Mouse (Mus musculus) embryonic facial prominence, embryonic 15.5 days (tissue): ENCODE measurements around the gene Mum1l1. TPM values are rescaled to one million over a fixed set of nuclear protein-coding genes. Genes with fewer than 3 reads are reported as not detected.
A peak's percentile ranks its signal among the peaks of the same experiment; 100 is the strongest.

ENCODE experiments used
- ATAC-seq: fragments of 200-750 bp; cut with Nextera tagmentation; 2 replicates; pipeline ENCODE4 v1.8.0; 2017; ENCODE audit warnings: low read depth, moderate TSS enrichment; ENCODE audit not compliant: insufficient number of reproducible peaks, low FRiP score, low TSS enrichment
- H3K27ac ChIP-seq: fragments of 300-500 bp; sonication (generic); replicated peaks from 2 replicates; pipeline ENCODE4 v1.5.1; 2015; ENCODE audit warnings: mild to moderate bottlenecking, inconsistent platforms
- H3K27me3 ChIP-seq: fragments of 300-500 bp; sonication (generic); 2 replicates; pipeline ENCODE4 v1.6.1; 2015; ENCODE audit warnings: inconsistent platforms
- H3K36me3 ChIP-seq: fragments of 300-500 bp; sonication (generic); 2 replicates; pipeline ENCODE4 v1.6.1; 2015; ENCODE audit warnings: mild to moderate bottlenecking, inconsistent platforms
- H3K4me1 ChIP-seq: fragments of 300-500 bp; sonication (generic); 2 replicates; pipeline ENCODE4 v1.6.1; 2015; ENCODE audit warnings: inconsistent platforms
- H3K4me2 ChIP-seq: fragments of 300-500 bp; sonication (generic); replicated peaks from 2 replicates; pipeline ENCODE4 v1.6.1; 2015; ENCODE audit warnings: mild to moderate bottlenecking, inconsistent platforms
- H3K4me3 ChIP-seq: fragments of 300-500 bp; sonication (generic); replicated peaks from 2 replicates; pipeline ENCODE4 v1.5.1; 2015; ENCODE audit warnings: mild to moderate bottlenecking, inconsistent platforms
- H3K9ac ChIP-seq: fragments of 300-500 bp; sonication (generic); 2 replicates; pipeline ENCODE4 v1.6.1; 2015; ENCODE audit warnings: inconsistent platforms
- H3K9me3 ChIP-seq: fragments of 300-500 bp; sonication (generic); replicated peaks from 2 replicates; pipeline ENCODE4 v1.6.1; 2016; ENCODE audit warnings: inconsistent platforms
- WGBS: fragments of 180-500 bp; shearing (Covaris S2); methylation state at CpG from one replicate; pipeline ENCODE4 v1.1.7; 2015; 5-methylcytosine and 5-hydroxymethylcytosine counted together
- polyA plus RNA-seq: library from polyadenylated mRNA; unstranded; fragments of >200 nt; fragmentation: Nextera tagmentation; extraction: Ambion mirVana; gene quantifications from 2 replicates; pipeline ENCODE4 v1.2.1, GENCODE M21; 2015

The Mum1l1 gene
- polyA plus RNA-seq, 1 experiment from 2014 or later, result 25.4 TPM

DNA sequence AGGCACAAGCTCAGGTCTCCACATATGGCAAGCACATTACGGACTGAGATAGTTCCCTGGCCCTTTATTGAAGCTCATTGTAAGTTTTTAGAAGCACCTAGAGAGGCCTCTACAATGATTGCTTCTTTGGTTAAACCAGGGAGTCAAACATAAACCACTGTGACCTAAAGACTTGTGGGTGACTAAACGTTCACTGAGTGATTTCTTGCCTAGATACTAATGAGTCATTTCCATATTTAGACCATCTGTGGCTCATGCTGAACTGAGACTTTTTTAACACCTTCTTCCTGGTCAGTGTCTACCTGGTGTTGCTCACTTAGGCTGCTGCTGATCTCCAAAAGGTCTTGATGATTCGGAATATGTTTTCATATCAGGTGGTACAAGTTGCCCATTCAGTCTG is 12.1 kb downstream of the Mum1l1 start:
- WGBS, result 69% methylated on average over 3 of the region's 3 CpGs
- Histone ChIP-seq H3K4me2 (no peak overlapping the region), H3K4me1 (no peaks in the 10 kb centered on the region), H3K27ac (no peak overlapping the region), H3K27me3 (no peaks in the 10 kb centered on the region), H3K9ac (no peak overlapping the region), H3K36me3 (no peaks in the 10 kb centered on the region), H3K9me3 (no peaks in the 10 kb centered on the region), H3K4me3 (no peak overlapping the region)
- ATAC-seq, result no peak

DNA sequence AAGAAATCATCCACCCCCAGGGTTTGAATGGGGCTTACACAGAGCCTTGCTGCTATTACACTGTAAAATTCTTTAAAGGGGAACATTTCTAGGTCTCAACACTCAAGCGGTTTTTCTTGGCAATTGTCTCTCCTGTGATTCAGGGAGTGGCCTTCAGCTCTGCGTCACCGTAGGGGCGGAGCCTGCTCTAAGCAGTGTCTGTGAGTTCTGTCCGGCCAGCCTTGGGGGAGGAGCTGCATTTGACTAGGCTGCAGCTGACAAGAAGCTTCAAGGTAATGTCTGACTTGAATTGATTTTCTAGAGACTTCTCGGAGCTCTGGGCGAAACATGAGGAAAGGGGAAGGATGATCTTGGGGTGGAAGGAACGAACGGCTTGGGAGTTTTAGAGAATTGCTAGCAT is 21.3 kb downstream of the Mum1l1 start:
- Histone ChIP-seq H3K4me3 (peak overlapping the region; percentile 10; the same call in 1 of the 2 replicates), H3K27ac (no peak overlapping the region), H3K36me3 (peaks cover 7% of the 10 kb centered on the region; the same call in 1 of the 2 replicates), H3K4me1 (no peaks in the 10 kb centered on the region), H3K9me3 (no peaks in the 10 kb centered on the region), H3K4me2 (peak overlapping the region; percentile 24; the same call in 1 of the 2 replicates), H3K27me3 (no peaks in the 10 kb centered on the region), H3K9ac (no peak overlapping the region)
- 30% methylated on average over 9 of the region's 9 CpGs for WGBS
- ATAC-seq, result no peak

DNA sequence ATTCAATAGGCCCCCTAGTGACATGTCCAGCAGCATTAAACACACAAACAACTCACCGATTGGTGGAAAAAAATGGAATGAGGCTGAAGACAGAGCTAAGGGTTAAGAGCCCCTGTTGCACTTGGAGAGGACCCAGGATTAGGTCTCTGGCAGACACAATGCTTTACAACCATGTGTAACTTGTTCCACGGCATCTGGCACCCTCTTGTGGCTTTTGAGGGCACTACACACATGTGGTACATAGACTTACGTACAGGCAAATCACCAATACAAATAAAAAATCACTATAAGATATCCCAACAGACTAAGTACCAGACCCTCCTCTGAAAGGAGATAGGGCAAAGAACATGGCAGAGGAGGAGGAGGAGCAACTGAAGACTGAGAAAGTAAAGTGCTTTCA is 37.5 kb downstream of the Mum1l1 start:
- Histone ChIP-seq H3K9me3 (no peaks in the 10 kb centered on the region), H3K4me1 (no peaks in the 10 kb centered on the region), H3K27ac (no peak overlapping the region), H3K36me3 (no peaks in the 10 kb centered on the region), H3K27me3 (no peaks in the 10 kb centered on the region), H3K4me3 (no peak overlapping the region), H3K9ac (no peak overlapping the region), H3K4me2 (no peak overlapping the region)
- no peak for ATAC-seq
- 68% methylated on average over 3 of the region's 3 CpGs for WGBS

DNA sequence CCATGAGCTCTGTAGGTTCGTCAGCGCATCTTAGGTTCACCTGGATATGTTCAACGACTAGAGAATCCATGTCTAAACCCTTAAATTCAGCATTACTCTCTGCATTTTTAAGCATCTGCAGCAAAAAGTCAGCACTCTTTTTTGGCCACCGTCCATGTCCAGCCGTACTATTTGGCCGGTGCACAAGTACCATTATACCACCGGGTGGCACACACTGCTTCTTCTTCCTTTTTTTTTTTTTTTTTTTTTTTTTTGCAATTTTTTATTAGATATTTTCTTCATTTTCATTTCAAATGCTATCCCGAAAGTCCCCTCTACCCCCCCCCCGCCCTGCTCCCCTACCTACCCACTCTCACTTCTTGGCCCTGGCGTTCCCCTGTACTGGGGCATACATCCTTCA is 47.2 kb downstream of the Mum1l1 start:
- no peak overlapping the region for H3K27ac ChIP-seq
- no peak overlapping the region for H3K9ac ChIP-seq
- H3K27me3 ChIP-seq, result no peaks in the 10 kb centered on the region
- WGBS, result 87% methylated on average over 10 of the region's 10 CpGs
- no peak overlapping the region for H3K4me2 ChIP-seq
- H3K4me1 ChIP-seq, result no peaks in the 10 kb centered on the region
- H3K36me3 ChIP-seq, result no peaks in the 10 kb centered on the region
- ATAC-seq, result no peak
- H3K9me3 ChIP-seq, result no peaks in the 10 kb centered on the region
- H3K4me3 ChIP-seq, result no peak overlapping the region

DNA sequence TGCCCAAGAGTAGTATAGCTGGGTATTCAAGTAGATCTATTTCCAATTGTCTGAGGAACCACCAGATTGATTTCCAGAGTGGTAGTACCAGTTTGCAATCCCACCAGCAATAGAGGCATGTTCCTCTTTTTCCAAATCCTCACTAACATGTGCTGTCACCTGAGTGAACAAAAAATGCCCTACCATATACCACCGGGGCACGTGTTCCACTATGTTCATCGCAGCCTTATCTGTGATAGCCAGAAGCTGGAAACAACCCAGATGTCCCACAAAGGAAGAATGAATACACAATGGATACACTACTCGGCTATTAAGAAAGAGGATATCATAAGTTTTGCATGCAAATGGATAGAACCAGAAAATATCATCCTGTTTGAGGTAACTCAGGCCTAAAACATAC is 72.1 kb downstream of the Mum1l1 start:
- no peak overlapping the region for H3K9ac ChIP-seq
- no peak for ATAC-seq
- no peaks in the 10 kb centered on the region for H3K36me3 ChIP-seq
- H3K4me3 ChIP-seq, result no peak overlapping the region
- H3K27me3 ChIP-seq, result no peaks in the 10 kb centered on the region
- H3K4me2 ChIP-seq, result no peak overlapping the region
- no peaks in the 10 kb centered on the region for H3K4me1 ChIP-seq
- no peak overlapping the region for H3K27ac ChIP-seq
- WGBS, result 91% methylated on average over 4 of the region's 4 CpGs
- no peaks in the 10 kb centered on the region for H3K9me3 ChIP-seq

Other genes with a start within 250 kb of the Mum1l1 start
- 0.15 TPM in 1 of 2 replicates, not detected in the other for gene Serpina7, start 124.8 kb upstream of the Mum1l1 start, polyA plus RNA-seq
- not detected in 2 replicates for gene 4930513O06Rik, start 123.8 kb upstream of the Mum1l1 start, polyA plus RNA-seq
- not detected in 2 replicates for gene 4933428M09Rik, start 30.8 kb upstream of the Mum1l1 start, polyA plus RNA-seq
- not detected in 2 replicates for gene Trap1a, start 123.6 kb downstream of the Mum1l1 start, polyA plus RNA-seq